Mouse (Mus musculus): Measurements from ENCODE around the gene Kat5.

DNA sequence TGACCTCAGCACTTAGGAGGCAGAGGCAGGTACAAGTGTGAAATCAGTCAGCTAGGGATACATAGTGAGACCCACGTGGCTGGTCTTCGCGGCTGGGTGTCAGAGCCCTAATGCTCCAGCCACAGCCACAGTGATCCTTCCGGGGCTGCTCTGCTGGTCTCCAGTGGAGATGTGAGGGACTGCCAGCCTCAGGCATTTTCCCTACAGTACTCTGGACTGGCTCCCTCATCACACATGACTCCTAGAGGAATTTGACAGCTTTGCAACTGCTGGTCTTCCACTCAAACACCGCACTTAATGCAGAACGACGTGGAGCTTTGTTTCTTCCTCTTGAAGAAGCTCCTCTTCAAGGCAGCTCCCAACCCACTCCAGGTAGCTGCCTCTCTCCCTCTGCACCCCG is 3.8 kb downstream of the Kat5 start:
- no peak for TF ChIP-seq CTCF (IDR thresholded peaks at IDR 0.05; ENCODE audit: extremely low read depth, insufficient read length, insufficient replicate concordance, low read depth, low read length)
- TF ChIP-seq POLR2A (IDR thresholded peaks at IDR 0.05; ENCODE audit: low read depth, low read length): no peak

All from small intestine, adult 2 months (tissue).